Mouse (Mus musculus) heart, postnatal 0 days (tissue): ENCODE measurements around the gene Kctd14. TPM values are rescaled to one million over a fixed set of nuclear protein-coding genes. Genes with fewer than 3 reads are reported as not detected.

Experiments used
- ATAC-seq: fragments of 200-750 bp; cut with Nextera tagmentation; 2 replicates; pipeline ENCODE4 v1.8.0; 2017; ENCODE audit warnings: low read depth, moderate number of reproducible peaks, moderate library complexity; ENCODE audit not compliant: insufficient read depth
- DNase-seq: peaks from one replicate; pipeline ENCODE4 v3.0.0-alpha.2; 2016; ENCODE audit warnings: low spot score
- H3K27ac ChIP-seq: fragments of 300-500 bp; sonication (generic); 2 replicates; pipeline ENCODE4 v1.5.1; 2014; ENCODE audit warnings: low read depth, mild to moderate bottlenecking
- H3K27me3 ChIP-seq: fragments of 300-500 bp; sonication (generic); 2 replicates; pipeline ENCODE4 v1.6.1; 2014; ENCODE audit warnings: low read length, mixed read lengths; ENCODE audit not compliant: control insufficient read depth, insufficient read depth
- H3K36me3 ChIP-seq: fragments of 300-500 bp; sonication (generic); replicated peaks from 2 replicates; pipeline ENCODE4 v1.6.1; 2014; ENCODE audit warnings: low read length, mixed read lengths; ENCODE audit not compliant: control insufficient read depth, insufficient read depth
- H3K4me1 ChIP-seq: fragments of 300-500 bp; sonication (generic); 2 replicates; pipeline ENCODE4 v1.6.1; 2014; ENCODE audit warnings: antibody characterized with exemption; ENCODE audit not compliant: control insufficient read depth, insufficient read depth
- H3K4me2 ChIP-seq: fragments of 300-500 bp; sonication (generic); 2 replicates; pipeline ENCODE4 v1.6.1; 2014; ENCODE audit warnings: low read depth, mild to moderate bottlenecking, low read length, moderate library complexity
- H3K4me3 ChIP-seq: fragments of 300-500 bp; sonication (generic); 2 replicates; pipeline ENCODE4 v1.5.1; 2014; ENCODE audit warnings: low read depth, low read length
- H3K9ac ChIP-seq: fragments of 300-500 bp; sonication (generic); replicated peaks from 2 replicates; pipeline ENCODE4 v1.6.1; 2014; ENCODE audit warnings: low read depth, low read length, mixed read lengths
- H3K9me3 ChIP-seq: fragments of 300-500 bp; sonication (generic); replicated peaks from 2 replicates; pipeline ENCODE4 v1.6.1; 2016; ENCODE audit warnings: low read length; ENCODE audit not compliant: control insufficient read depth
- CTCF ChIP-seq: IDR thresholded peaks from 2 replicates; pipeline ENCODE4 v1.5.1; 2016; ENCODE audit warnings: antibody characterized with exemption, control low read depth, low read depth
- EP300 ChIP-seq: IDR thresholded peaks from 2 replicates; pipeline ENCODE4 v1.6.1; 2016; ENCODE audit warnings: antibody characterized with exemption, low read depth
- WGBS: fragments of 180-500 bp; shearing (Covaris S2); extraction: QIAGEN DNeasy Blood & Tissue Kit; methylation state at CpG from one replicate; pipeline ENCODE4 v1.1.7; 2014; 5-methylcytosine and 5-hydroxymethylcytosine counted together
- polyA plus RNA-seq: library from polyadenylated mRNA; unstranded; fragments of >200 nt; fragmentation: Nextera tagmentation; extraction: Ambion mirVana; gene quantifications from 2 replicates; pipeline ENCODE4 v1.2.1, GENCODE M21; 2015
- total RNA-seq: library from RNA; depleted of rRNA; stranded (reverse); fragments of >200 nt; gene quantifications from 2 replicates; pipeline ENCODE4 v1.2.3, GENCODE M21; 2014; ENCODE audit warnings: low replicate concordance

The Kctd14 gene
- total and polyA plus RNA-seq, 2 experiments from 2014 or later = 0.34 TPM; not detected in 1

DNA sequence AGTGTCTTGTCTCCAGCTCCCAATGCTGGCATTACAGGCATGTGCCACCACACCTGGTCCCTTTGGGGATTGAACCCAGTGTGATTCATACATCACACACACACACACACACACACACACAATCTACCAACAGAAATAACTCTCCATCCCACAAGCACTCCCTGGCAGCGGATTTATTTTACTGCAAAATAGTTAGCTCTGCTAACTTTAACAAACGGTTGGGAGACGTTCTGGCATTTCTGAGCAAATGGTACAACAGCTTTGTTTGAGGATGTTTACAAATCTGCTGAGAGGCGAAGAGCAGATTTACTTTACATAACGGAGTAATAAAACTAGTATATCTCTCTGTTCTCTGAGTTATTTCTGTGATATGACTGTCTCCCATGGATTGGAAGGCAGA is 21.9 kb downstream of the Kctd14 start:
- TF ChIP-seq CTCF (no peak), EP300 (no peak)
- Histone ChIP-seq H3K4me1 (no peaks in the 10 kb centered on the region), H3K27ac (no peak overlapping the region), H3K4me2 (no peak overlapping the region), H3K9me3 (no peaks in the 10 kb centered on the region; the same call in 1 of the 2 replicates), H3K27me3 (no peaks in the 10 kb centered on the region), H3K4me3 (no peak overlapping the region), H3K36me3 (no peaks in the 10 kb centered on the region), H3K9ac (no peak overlapping the region)
- no peak for ATAC-seq
- 69% methylated on average over 5 of the region's 5 CpGs for WGBS
- no peak for DNase-seq

DNA sequence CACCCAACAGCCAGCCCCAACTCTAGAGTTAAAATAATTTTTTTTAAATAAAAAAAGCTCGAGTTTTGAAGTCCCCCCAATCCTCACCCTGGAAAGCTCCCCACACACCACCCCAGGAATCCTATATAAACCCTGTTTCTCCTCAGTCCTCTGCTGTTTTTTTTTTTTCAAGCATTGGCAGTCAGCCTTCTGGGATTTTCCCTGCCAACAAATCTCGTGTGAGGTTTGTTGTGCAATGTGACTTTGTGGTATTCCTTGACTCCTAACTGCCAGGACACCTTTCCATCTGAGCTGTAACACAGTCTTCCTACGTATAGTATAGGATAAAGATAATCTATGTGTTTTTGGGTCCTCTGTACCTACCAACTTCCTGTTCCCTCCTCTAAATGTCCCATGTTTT is 28.2 kb downstream of the Kctd14 start:
- Histone ChIP-seq H3K27me3 (no peaks in the 10 kb centered on the region), H3K4me1 (peaks cover 9% of the 10 kb centered on the region), H3K36me3 (no peaks in the 10 kb centered on the region), H3K9ac (no peak overlapping the region), H3K4me2 (no peak overlapping the region), H3K9me3 (no peaks in the 10 kb centered on the region), H3K4me3 (no peak overlapping the region), H3K27ac (no peak overlapping the region)
- no peak for ATAC-seq
- TF ChIP-seq CTCF (no peak), EP300 (no peak)
- no peak for DNase-seq
- 31% methylated on average over 3 of the region's 3 CpGs for WGBS

DNA sequence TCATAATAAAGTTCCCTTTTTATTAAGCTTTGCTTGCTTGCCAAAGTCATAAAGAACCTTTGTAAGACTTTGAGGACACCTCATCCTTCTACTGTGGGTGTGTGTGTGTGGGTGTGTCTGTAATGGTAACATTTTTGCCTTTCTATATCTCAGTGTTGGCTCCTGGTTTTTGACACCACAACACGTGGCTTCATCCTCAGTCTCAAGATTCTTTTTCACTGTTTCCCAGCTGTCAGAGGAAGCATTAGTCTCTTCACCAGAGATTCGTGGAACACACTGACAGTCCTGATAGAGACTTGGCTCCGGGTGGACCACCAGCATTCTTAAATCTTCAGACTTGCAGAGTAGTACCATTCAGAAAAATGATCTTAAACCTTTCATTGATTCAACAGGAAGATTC is 29.2 kb downstream of the Kctd14 start:
- no peak for DNase-seq
- Histone ChIP-seq H3K4me1 (peaks cover 9% of the 10 kb centered on the region), H3K36me3 (peaks cover 8% of the 10 kb centered on the region), H3K9ac (no peak overlapping the region), H3K4me2 (peak overlapping the region; percentile 75), H3K4me3 (peak overlapping the region; percentile 76), H3K9me3 (no peaks in the 10 kb centered on the region), H3K27ac (no peak overlapping the region), H3K27me3 (no peaks in the 10 kb centered on the region)
- WGBS = 14% methylated on average over 3 of the region's 3 CpGs
- no peak for ATAC-seq
- TF ChIP-seq CTCF (no peak), EP300 (no peak)

DNA sequence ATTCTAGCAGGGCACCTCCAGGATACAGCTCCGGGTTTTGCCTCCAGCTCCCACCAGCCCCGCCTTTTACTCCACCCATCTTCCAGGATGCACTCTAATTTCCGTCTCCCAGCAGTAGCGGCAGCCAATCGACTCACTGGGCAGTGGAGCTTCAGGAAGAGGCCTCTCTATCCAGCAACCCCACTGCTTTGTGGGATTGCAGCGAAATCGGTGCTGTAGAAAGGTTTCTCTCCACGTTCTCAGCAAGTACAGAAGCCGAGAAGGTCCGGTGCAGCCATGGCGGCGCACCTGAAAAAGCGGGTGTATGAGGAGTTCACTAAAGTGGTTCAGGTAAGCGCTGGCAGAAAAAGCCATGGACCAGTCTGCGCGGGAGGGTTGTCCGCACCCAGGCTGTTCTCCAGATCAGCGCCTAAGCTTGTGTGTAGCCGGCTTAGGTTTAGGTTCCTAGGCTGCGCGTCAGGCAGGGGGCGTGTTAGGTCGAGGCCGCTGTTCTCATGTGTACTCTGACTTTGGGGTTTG is 29.8 kb downstream of the Kctd14 start, which contains the start of gene Ints4:
Ints4 (plus strand) TSS at position 136 of the 519 bp plus-strand sequence.
- H3K4me1 ChIP-seq = peaks cover 9% of the 10 kb centered on the region
- ATAC-seq (peak; percentile 100), DNase-seq (peak; percentile 99)
- H3K9me3 ChIP-seq = no peaks in the 10 kb centered on the region
- H3K4me3 ChIP-seq = peak within 1 kb of the TSS; percentile 76
- peaks cover 14% of the 10 kb centered on the region for H3K36me3 ChIP-seq
- TF ChIP-seq EP300 = peak; percentile 65
- peak; percentile 44 for TF ChIP-seq CTCF
- no peaks in the 10 kb centered on the region for H3K27me3 ChIP-seq
- H3K9ac ChIP-seq = peak within 1 kb of the TSS; percentile 53
- H3K27ac ChIP-seq = peak within 1 kb of the TSS; percentile 79
- peak within 1 kb of the TSS; percentile 75 for H3K4me2 ChIP-seq
- WGBS = under 1% methylated on average over 24 of the region's 24 CpGs

DNA sequence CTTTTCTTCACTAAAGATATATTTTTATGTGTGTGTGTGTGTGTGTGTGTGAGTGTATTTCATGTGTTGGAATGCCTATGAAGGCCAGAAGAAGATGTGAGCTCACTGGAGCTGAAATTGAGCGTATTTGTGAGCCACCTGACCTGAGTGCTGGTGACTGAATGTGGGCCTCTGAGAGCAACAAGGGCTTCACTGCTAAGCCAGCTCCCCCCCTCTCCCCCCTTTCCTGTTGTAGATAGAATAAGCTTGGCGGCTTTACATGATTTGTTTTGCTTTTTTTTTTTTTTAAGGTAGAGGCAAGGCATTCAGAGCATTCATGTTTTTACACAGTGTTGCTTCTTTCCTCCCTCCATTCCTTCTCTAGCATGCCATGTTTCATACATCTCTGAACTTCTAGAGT is 32.3 kb downstream of the Kctd14 start:
- no peak overlapping the region for H3K9ac ChIP-seq
- H3K27me3 ChIP-seq = no peaks in the 10 kb centered on the region
- H3K4me3 ChIP-seq = no peak overlapping the region
- peaks cover 9% of the 10 kb centered on the region for H3K4me1 ChIP-seq
- H3K9me3 ChIP-seq = no peaks in the 10 kb centered on the region
- no peak for TF ChIP-seq CTCF
- TF ChIP-seq EP300 = no peak
- peaks cover 36% of the 10 kb centered on the region for H3K36me3 ChIP-seq
- H3K27ac ChIP-seq = no peak overlapping the region
- 54% methylated on average over 2 of the region's 2 CpGs for WGBS
- H3K4me2 ChIP-seq = no peak overlapping the region
- ATAC-seq (no peak), DNase-seq (no peak)

DNA sequence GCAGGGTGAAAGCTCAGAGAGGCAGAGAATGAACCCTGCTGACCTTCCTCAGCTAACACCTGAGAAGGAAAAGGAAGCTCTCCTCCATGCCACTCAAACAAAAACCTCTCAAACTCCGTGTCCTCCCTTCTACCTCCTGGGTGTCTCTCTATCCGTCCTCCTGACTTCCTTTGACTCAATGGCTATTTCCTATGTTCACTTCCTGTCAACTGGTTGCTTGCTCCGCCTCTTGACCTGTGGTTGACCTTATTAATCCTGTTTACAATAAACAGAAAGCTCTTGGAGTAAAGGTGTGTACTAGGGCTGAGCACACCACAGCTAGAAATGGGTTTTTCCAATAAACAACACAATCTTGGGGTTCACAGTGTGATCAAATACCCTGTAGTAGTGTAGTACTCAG is 40.0 kb downstream of the Kctd14 start:
- 61% methylated on average over 3 of the region's 3 CpGs for WGBS
- DNase-seq = no peak

More for the DNA sequence above, 40.0 kb downstream of the Kctd14 start:
- H3K9ac ChIP-seq = no peak overlapping the region
- H3K4me2 ChIP-seq = no peak overlapping the region
- H3K27ac ChIP-seq = no peak overlapping the region
- no peak overlapping the region for H3K4me3 ChIP-seq
- no peaks in the 10 kb centered on the region for H3K9me3 ChIP-seq
- H3K36me3 ChIP-seq = peaks cover 44% of the 10 kb centered on the region
- no peak for TF ChIP-seq CTCF
- H3K4me1 ChIP-seq = 0 out of 2 replicates have a peak, but pooled peaks cover 5% of the 10 kb centered on the region
- H3K27me3 ChIP-seq = no peaks in the 10 kb centered on the region
- no peak for ATAC-seq
